Mouse (Mus musculus) mature B cell (primary cell): ENCODE data around the gene Fbxl18.

Source experiments
- in situ Hi-C: fragments of 300-500 bp; cut with MboI; formaldehyde crosslinking; loops from 2 replicates; pipeline ENCODE4 v1.14.3; 2019

The Fbxl18 gene

GRCm38 (mm10) chr5:142894918-142895613 lies at the start of gene Fbxl18:
TSS of gene Fbxl18 (minus strand) at chr5:142895421.
- in situ Hi-C loops: no loop called here

- in situ Hi-C loops: no loop called here
Observed at GRCm38 (mm10) chr5:142940393-142940792, 45.2 kb upstream of the Fbxl18 start.

- in situ Hi-C loops: loop anchor here (5.0 kb wide), 1 partner anchor 99 kb away; no protein-coding TSS in a partner anchor
Observed at GRCm38 (mm10) chr5:142937956-142938727, 42.9 kb upstream of the Fbxl18 start.

- in situ Hi-C loops: loop anchor here (5.0 kb wide), 1 partner anchor 101 kb away; no protein-coding TSS in a partner anchor
Observed at GRCm38 (mm10) chr5:142936336-142936719, 41.1 kb upstream of the Fbxl18 start.

GRCm38 (mm10) chr5:142935642-142936335 lies 40.6 kb upstream of the Fbxl18 start:
- in situ Hi-C loops: loop anchor here (5.0 kb wide), 1 partner anchor 102 kb away; no protein-coding TSS in a partner anchor

GRCm38 (mm10) chr5:142932731-142933130 lies 37.5 kb upstream of the Fbxl18 start:
- in situ Hi-C loops: no loop called here

- in situ Hi-C loops: no loop called here
Observed at GRCm38 (mm10) chr5:142932084-142932685, 37.0 kb upstream of the Fbxl18 start.

GRCm38 (mm10) chr5:142931241-142931745 lies 36.1 kb upstream of the Fbxl18 start:
- in situ Hi-C loops: no loop called here

GRCm38 (mm10) chr5:142929400-142929752 lies 34.2 kb upstream of the Fbxl18 start:
- in situ Hi-C loops: no loop called here

- in situ Hi-C loops: no loop called here
Observed at GRCm38 (mm10) chr5:142928749-142929399, 33.7 kb upstream of the Fbxl18 start.

- in situ Hi-C loops: no loop called here
Observed at GRCm38 (mm10) chr5:142927341-142927930, 32.2 kb upstream of the Fbxl18 start.

GRCm38 (mm10) chr5:142926940-142927228 lies 31.7 kb upstream of the Fbxl18 start:
- in situ Hi-C loops: no loop called here

GRCm38 (mm10) chr5:142926204-142926939 lies 31.2 kb upstream of the Fbxl18 start:
- in situ Hi-C loops: no loop called here

- in situ Hi-C loops: no loop called here
Observed at GRCm38 (mm10) chr5:142924336-142924959, 29.2 kb upstream of the Fbxl18 start.

- in situ Hi-C loops: no loop called here
Observed at GRCm38 (mm10) chr5:142923781-142924180, 28.6 kb upstream of the Fbxl18 start.

GRCm38 (mm10) chr5:142922251-142922650 lies 27.0 kb upstream of the Fbxl18 start:
- in situ Hi-C loops: no loop called here

GRCm38 (mm10) chr5:142921074-142921459 lies 25.8 kb upstream of the Fbxl18 start:
- in situ Hi-C loops: no loop called here

- in situ Hi-C loops: no loop called here
Observed at GRCm38 (mm10) chr5:142920311-142921073, 25.3 kb upstream of the Fbxl18 start.

GRCm38 (mm10) chr5:142917402-142917801 lies 22.2 kb upstream of the Fbxl18 start:
- in situ Hi-C loops: no loop called here
